Mouse (Mus musculus): ENCODE measurements around the gene Trappc13.
"Not testable (repeated sequence)": the region's sequence is repeated elsewhere in the genome, so short reads cannot be mapped to it uniquely, and the experiment has no call there.

Trappc13 gene

GRCm38 (mm10) chr13:104177796-104178649, at the start of gene Trappc13:
TSS of gene Trappc13 (minus strand) at chr13:104178469.
- peak; percentile 91 to 93 for DNase-seq (ENCODE audit: low spot score in 2 of 2)

GRCm38 (mm10) chr13:104227478-104227877, 49.2 kb upstream of the Trappc13 start:
- DNase-seq (ENCODE audit: low spot score in 2 of 2), result no peak

- DNase-seq (ENCODE audit: low spot score in 2 of 2), result no peak
Observed at GRCm38 (mm10) chr13:104204313-104204712, 26.0 kb upstream of the Trappc13 start.

- DNase-seq (ENCODE audit: low spot score in 2 of 2), result not testable (repeated sequence)
Observed at GRCm38 (mm10) chr13:104195891-104196290, 17.6 kb upstream of the Trappc13 start.

GRCm38 (mm10) chr13:104187357-104187756, 9.1 kb upstream of the Trappc13 start:
- no peak for DNase-seq (ENCODE audit: low spot score in 2 of 2)

GRCm38 (mm10) chr13:104179176-104179888, 1.1 kb upstream of the Trappc13 start:
- no peak for DNase-seq (ENCODE audit: low spot score in 2 of 2)

- peak; percentile 99 for DNase-seq (ENCODE audit: low spot score in 2 of 2)
Observed at GRCm38 (mm10) chr13:104178650-104179121, 417 bp upstream of the Trappc13 start, which contains the start of gene Trim23. TSS of gene Trim23 (plus strand) at chr13:104178797.

- DNase-seq (ENCODE audit: low spot score in 2 of 2), result no peak
Observed at GRCm38 (mm10) chr13:104176874-104177273, 1.4 kb downstream of the Trappc13 start.

GRCm38 (mm10) chr13:104172498-104172897, 5.8 kb downstream of the Trappc13 start:
- DNase-seq (ENCODE audit: low spot score in 2 of 2), result no peak

GRCm38 (mm10) chr13:104171711-104172110, 6.6 kb downstream of the Trappc13 start:
- DNase-seq (ENCODE audit: low spot score in 2 of 2), result no peak

- DNase-seq (ENCODE audit: low spot score in 2 of 2), result no peak
Observed at GRCm38 (mm10) chr13:104155686-104156085, 22.6 kb downstream of the Trappc13 start.

GRCm38 (mm10) chr13:104155106-104155505, 23.2 kb downstream of the Trappc13 start:
- no peak for DNase-seq (ENCODE audit: low spot score in 2 of 2)

- no peak for DNase-seq (ENCODE audit: low spot score in 2 of 2)
Observed at GRCm38 (mm10) chr13:104154180-104154579, 24.1 kb downstream of the Trappc13 start.

- DNase-seq (ENCODE audit: low spot score in 2 of 2), result no peak
Observed at GRCm38 (mm10) chr13:104145646-104146045, 32.6 kb downstream of the Trappc13 start.

GRCm38 (mm10) chr13:104144871-104145270, 33.4 kb downstream of the Trappc13 start:
- no peak for DNase-seq (ENCODE audit: low spot score in 2 of 2)

- DNase-seq (ENCODE audit: low spot score in 2 of 2), result peak; percentile 87 to 89
Observed at GRCm38 (mm10) chr13:104139369-104140209, 38.7 kb downstream of the Trappc13 start.

GRCm38 (mm10) chr13:104134510-104135085, 43.7 kb downstream of the Trappc13 start:
- DNase-seq (ENCODE audit: low spot score in 2 of 2), result no peak

GRCm38 (mm10) chr13:104132561-104132960, 45.7 kb downstream of the Trappc13 start:
- DNase-seq (ENCODE audit: low spot score in 2 of 2), result no peak

- DNase-seq (ENCODE audit: low spot score in 2 of 2), result no peak
Observed at GRCm38 (mm10) chr13:104123662-104124381, 54.4 kb downstream of the Trappc13 start.

GRCm38 (mm10) chr13:104122078-104122840, 56.0 kb downstream of the Trappc13 start:
- no peak for DNase-seq (ENCODE audit: low spot score in 2 of 2)

Data from right cerebral cortex, postnatal 10 days (tissue).